Mouse (Mus musculus) limb, embryonic 10.5 days (tissue): ENCODE data around the gene Gm20604. TPM values are rescaled to one million over a fixed set of nuclear protein-coding genes. Genes with fewer than 3 reads are reported as not detected.
A peak's percentile ranks its signal among the peaks of the same experiment; 100 is the strongest.

Source experiments
- DNase-seq: peaks from one replicate; pipeline ENCODE4 v3.0.0-alpha.2; 2017; ENCODE audit warnings: low spot score
- H3K27ac ChIP-seq: fragments of 300-500 bp; sonication (generic); 2 replicates; pipeline ENCODE4 v1.5.1; 2016; ENCODE audit warnings: mild to moderate bottlenecking
- H3K27me3 ChIP-seq: fragments of 300-500 bp; sonication (generic); 2 replicates; pipeline ENCODE4 v1.6.1; 2016; ENCODE audit warnings: low read depth, mild to moderate bottlenecking; ENCODE audit not compliant: poor library complexity, severe bottlenecking
- H3K36me3 ChIP-seq: fragments of 300-500 bp; sonication (generic); 2 replicates; pipeline ENCODE4 v1.6.1; 2016; ENCODE audit warnings: mild to moderate bottlenecking, moderate library complexity
- H3K4me1 ChIP-seq: fragments of 300-500 bp; sonication (generic); 2 replicates; pipeline ENCODE4 v1.6.1; 2016
- H3K4me3 ChIP-seq: fragments of 300-500 bp; sonication (generic); 2 replicates; pipeline ENCODE4 v1.5.1; 2016; ENCODE audit warnings: mild to moderate bottlenecking, moderate library complexity
- H3K9me3 ChIP-seq: fragments of 300-500 bp; sonication (generic); replicated peaks from 2 replicates; pipeline ENCODE4 v1.6.1; 2016; ENCODE audit warnings: mild to moderate bottlenecking
- WGBS: fragments of 180-500 bp; shearing (Covaris S2); methylation state at CpG from one replicate; pipeline ENCODE4 v1.1.7; 2016; 5-methylcytosine and 5-hydroxymethylcytosine counted together
- polyA plus RNA-seq: library from polyadenylated mRNA; unstranded; fragments of >200 nt; fragmentation: Nextera tagmentation; extraction: Ambion mirVana; gene quantifications from 2 replicates; pipeline ENCODE4 v1.2.1, GENCODE M21; 2016

Gene Gm20604
- 29.5 and 33.8 TPM in 2 replicates for polyA plus RNA-seq

- DNase-seq = no peak
- H3K36me3 ChIP-seq = peaks cover 41% of the 10 kb centered on the region
- no peaks in the 10 kb centered on the region for H3K27me3 ChIP-seq
- H3K4me3 ChIP-seq = peak within 1 kb of the TSS; percentile 92
- H3K9me3 ChIP-seq = no peaks in the 10 kb centered on the region
- 0% methylated on average over 10 of the region's 10 CpGs for WGBS
- peak within 1 kb of the TSS; percentile 93 for H3K27ac ChIP-seq
- H3K4me1 ChIP-seq = peaks cover 21% of the 10 kb centered on the region
Observed at GRCm38 (mm10) chr12:102758403-102758756, at the start of gene Gm20604. TSS of gene Gm20604 (minus strand) at chr12:102758672.

DNA sequence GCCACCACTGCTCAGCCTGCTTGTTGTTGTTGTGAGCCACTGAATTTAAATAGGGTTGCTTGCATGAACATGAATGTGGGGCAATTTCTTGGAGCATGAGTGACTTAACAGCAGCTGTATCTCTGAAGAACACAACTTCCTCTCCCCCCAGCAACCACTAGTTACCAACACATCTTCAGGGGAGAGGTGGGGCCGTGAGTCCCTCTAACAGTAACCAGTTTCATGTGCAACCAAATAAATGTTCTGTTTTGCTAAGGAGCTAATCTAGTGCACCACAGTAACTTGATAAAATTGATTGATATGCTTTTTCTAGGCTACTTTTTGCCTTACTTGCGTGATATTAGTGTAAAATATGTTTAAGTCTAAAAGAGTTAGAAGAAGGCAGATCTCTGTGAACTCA, 41.1 kb upstream of the Gm20604 start:
- no peaks in the 10 kb centered on the region for H3K9me3 ChIP-seq
- H3K27ac ChIP-seq = no peak overlapping the region
- DNase-seq = no peak
- peaks cover 56% of the 10 kb centered on the region for H3K36me3 ChIP-seq
- no peaks in the 10 kb centered on the region for H3K27me3 ChIP-seq
- WGBS = 89% methylated on average over 2 of the region's 2 CpGs
- H3K4me3 ChIP-seq = no peak overlapping the region
- no peaks in the 10 kb centered on the region for H3K4me1 ChIP-seq

GRCm38 (mm10) chr12:102787927-102788326, 29.5 kb upstream of the Gm20604 start:
- DNase-seq = no peak
- Histone ChIP-seq H3K9me3 (no peaks in the 10 kb centered on the region), H3K27me3 (no peaks in the 10 kb centered on the region), H3K4me3 (no peak overlapping the region), H3K4me1 (no peaks in the 10 kb centered on the region), H3K36me3 (peaks cover 95% of the 10 kb centered on the region), H3K27ac (no peak overlapping the region)
- WGBS = 86% methylated on average over 7 of the region's 7 CpGs

DNA sequence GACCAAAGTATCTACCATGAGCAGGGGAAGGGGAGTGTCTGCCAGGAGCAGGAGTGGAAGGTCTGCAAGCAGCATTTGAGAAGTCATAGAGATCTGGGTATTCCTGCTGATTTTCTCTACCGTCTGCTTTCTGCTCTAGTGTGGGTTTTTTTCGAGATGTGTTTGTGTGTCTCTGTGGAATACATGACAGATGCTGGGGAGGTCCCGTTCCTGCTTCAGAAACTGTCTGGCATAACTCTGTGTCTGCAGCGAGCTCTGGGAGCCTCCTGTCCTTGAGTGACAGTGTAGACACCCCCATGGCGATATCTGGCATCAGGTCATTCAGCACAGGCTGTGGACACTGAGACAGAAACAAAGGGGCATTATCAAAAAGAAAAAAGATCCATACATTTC, 27.1 kb upstream of the Gm20604 start:
- DNase-seq = no peak
- Histone ChIP-seq H3K4me1 (no peaks in the 10 kb centered on the region), H3K27me3 (no peaks in the 10 kb centered on the region), H3K9me3 (no peaks in the 10 kb centered on the region), H3K4me3 (no peak overlapping the region), H3K27ac (no peak overlapping the region), H3K36me3 (peaks cover 82% of the 10 kb centered on the region)
- WGBS = 90% methylated on average over 5 of the region's 5 CpGs

GRCm38 (mm10) chr12:102784899-102785592, 26.6 kb upstream of the Gm20604 start:
- DNase-seq = no peak
- Histone ChIP-seq H3K4me3 (no peak overlapping the region), H3K36me3 (peaks cover 77% of the 10 kb centered on the region), H3K4me1 (no peaks in the 10 kb centered on the region), H3K9me3 (no peaks in the 10 kb centered on the region), H3K27me3 (no peaks in the 10 kb centered on the region), H3K27ac (no peak overlapping the region)
- WGBS = 89% methylated on average over 19 of the region's 19 CpGs

DNA sequence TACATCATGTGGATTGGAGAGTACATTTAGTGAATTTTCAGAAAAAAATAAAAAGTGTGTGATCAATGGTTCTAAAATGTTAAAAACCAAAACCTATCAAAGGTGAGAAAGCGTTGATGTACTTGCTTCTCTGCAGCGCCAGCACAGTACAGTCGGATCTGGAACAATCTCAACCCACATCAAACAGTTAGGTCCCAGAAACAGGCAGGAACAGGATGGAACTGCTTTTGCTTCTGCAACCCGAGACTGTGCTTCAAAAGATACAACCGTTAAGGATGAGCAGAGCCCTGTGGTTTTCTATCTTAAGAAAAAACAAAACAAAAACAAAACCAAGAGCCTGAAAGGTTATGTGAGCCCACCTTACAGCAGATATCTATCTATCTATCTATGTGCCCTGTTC, 24.4 kb upstream of the Gm20604 start:
- Histone ChIP-seq H3K4me3 (no peak overlapping the region), H3K4me1 (no peaks in the 10 kb centered on the region), H3K9me3 (no peaks in the 10 kb centered on the region), H3K27me3 (no peaks in the 10 kb centered on the region), H3K27ac (no peak overlapping the region), H3K36me3 (peaks cover 62% of the 10 kb centered on the region)
- WGBS = 93% methylated on average over 5 of the region's 5 CpGs
- no peak for DNase-seq

- Histone ChIP-seq H3K27ac (no peak overlapping the region), H3K9me3 (no peaks in the 10 kb centered on the region), H3K4me3 (no peak overlapping the region), H3K27me3 (no peaks in the 10 kb centered on the region), H3K4me1 (no peaks in the 10 kb centered on the region), H3K36me3 (peaks cover 62% of the 10 kb centered on the region)
- DNase-seq = no peak
- WGBS = 47% methylated on average over 3 of the region's 3 CpGs
Observed at GRCm38 (mm10) chr12:102779452-102779851, 21.0 kb upstream of the Gm20604 start.

GRCm38 (mm10) chr12:102778151-102778550, 19.7 kb upstream of the Gm20604 start:
- Histone ChIP-seq H3K9me3 (no peaks in the 10 kb centered on the region), H3K4me1 (no peaks in the 10 kb centered on the region), H3K27me3 (no peaks in the 10 kb centered on the region), H3K27ac (no peak overlapping the region), H3K4me3 (no peak overlapping the region), H3K36me3 (peaks cover 61% of the 10 kb centered on the region)
- 88% methylated on average over 5 of the region's 5 CpGs for WGBS
- no peak for DNase-seq

DNA sequence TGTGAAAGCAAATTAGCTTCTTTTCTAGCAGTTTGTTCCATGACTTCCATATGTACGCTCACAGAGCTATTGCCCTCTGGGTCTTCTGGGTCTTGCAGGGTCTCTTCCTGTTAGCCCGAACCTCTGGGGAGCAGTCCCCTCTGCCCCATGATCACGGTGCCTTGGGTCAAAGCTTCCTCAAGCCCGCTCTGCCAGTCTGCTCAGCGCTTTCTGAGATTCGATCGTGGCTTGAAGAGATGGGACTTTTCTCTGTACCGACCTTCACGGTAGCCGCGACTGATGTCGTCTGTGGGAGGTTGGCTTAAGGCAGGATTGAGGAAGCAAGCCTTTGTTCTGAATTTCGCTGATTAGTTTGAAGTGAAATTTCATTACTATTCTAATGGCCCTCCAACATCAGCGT, 17.6 kb upstream of the Gm20604 start:
- Histone ChIP-seq H3K9me3 (no peaks in the 10 kb centered on the region), H3K36me3 (peaks cover 72% of the 10 kb centered on the region), H3K27me3 (no peaks in the 10 kb centered on the region), H3K4me3 (no peak overlapping the region), H3K27ac (no peak overlapping the region), H3K4me1 (no peaks in the 10 kb centered on the region)
- WGBS = 93% methylated on average over 14 of the region's 14 CpGs
- no peak for DNase-seq

GRCm38 (mm10) chr12:102772676-102773075, 14.2 kb upstream of the Gm20604 start:
- H3K9me3 ChIP-seq = no peaks in the 10 kb centered on the region
- H3K4me3 ChIP-seq = no peak overlapping the region
- DNase-seq = no peak
- H3K4me1 ChIP-seq = no peaks in the 10 kb centered on the region
- H3K27me3 ChIP-seq = no peaks in the 10 kb centered on the region
- peaks cover 98% of the 10 kb centered on the region for H3K36me3 ChIP-seq
- H3K27ac ChIP-seq = no peak overlapping the region
- 97% methylated on average over 5 of the region's 5 CpGs for WGBS

DNA sequence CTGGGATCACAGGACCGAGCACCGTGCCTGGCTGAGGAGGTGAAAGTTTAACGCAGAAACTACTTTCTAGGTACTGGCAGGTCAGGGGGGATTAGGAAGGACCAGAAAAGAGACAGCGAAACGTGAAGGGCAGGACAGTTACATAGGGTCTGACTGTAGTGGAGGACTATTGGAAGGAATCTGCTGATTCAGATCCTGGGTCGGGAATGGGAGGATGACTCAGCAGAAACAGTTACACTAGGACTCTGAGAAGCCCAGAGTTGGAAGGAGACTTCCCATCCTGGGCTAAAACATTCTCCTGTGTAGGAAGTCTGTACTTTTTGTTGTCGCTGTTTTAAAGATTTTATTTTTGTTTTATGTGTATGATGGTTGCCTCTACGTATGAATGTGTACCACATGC, 13.1 kb upstream of the Gm20604 start:
- Histone ChIP-seq H3K4me3 (no peak overlapping the region), H3K27me3 (no peaks in the 10 kb centered on the region), H3K4me1 (no peaks in the 10 kb centered on the region), H3K27ac (no peak overlapping the region), H3K9me3 (no peaks in the 10 kb centered on the region), H3K36me3 (peaks cover 98% of the 10 kb centered on the region)
- 93% methylated on average over 8 of the region's 8 CpGs for WGBS
- no peak for DNase-seq

GRCm38 (mm10) chr12:102769000-102769399, 10.5 kb upstream of the Gm20604 start:
- H3K36me3 ChIP-seq = peaks cover 98% of the 10 kb centered on the region
- DNase-seq = no peak
- H3K4me3 ChIP-seq = no peak overlapping the region
- WGBS = 95% methylated on average over 4 of the region's 4 CpGs
- H3K9me3 ChIP-seq = no peaks in the 10 kb centered on the region
- no peaks in the 10 kb centered on the region for H3K4me1 ChIP-seq
- H3K27me3 ChIP-seq = no peaks in the 10 kb centered on the region
- no peak overlapping the region for H3K27ac ChIP-seq

DNA sequence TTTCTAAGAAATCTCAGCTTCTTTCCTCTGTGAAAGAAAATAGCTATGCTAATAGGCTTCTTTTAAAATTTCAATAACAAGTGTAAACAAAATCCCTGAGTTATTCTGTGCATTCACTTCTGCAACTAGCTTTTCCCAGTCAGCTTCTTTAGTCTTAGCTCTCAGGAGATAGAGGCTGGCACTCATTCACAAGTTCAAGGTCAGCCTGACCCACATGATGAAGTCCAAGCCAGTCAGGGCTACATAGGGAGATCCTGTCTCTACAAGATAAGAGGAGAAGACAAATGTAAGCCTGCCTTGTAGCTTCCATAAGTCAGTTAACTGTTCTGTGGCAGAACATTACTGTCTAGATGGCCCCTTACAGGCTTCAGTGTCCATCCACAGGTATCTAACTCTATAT, 5.2 kb upstream of the Gm20604 start:
- H3K36me3 ChIP-seq = peaks cover 64% of the 10 kb centered on the region
- H3K9me3 ChIP-seq = no peaks in the 10 kb centered on the region

GRCm38 (mm10) chr12:102761668-102762067, 3.2 kb upstream of the Gm20604 start:
- 95% methylated on average over 3 of the region's 3 CpGs for WGBS
- Histone ChIP-seq H3K4me3 (no peak overlapping the region), H3K9me3 (no peaks in the 10 kb centered on the region), H3K27ac (no peak overlapping the region), H3K4me1 (peaks cover 16% of the 10 kb centered on the region), H3K27me3 (no peaks in the 10 kb centered on the region), H3K36me3 (peaks cover 43% of the 10 kb centered on the region)
- DNase-seq = no peak

More for the DNA sequence above, 5.2 kb upstream of the Gm20604 start:
- no peak overlapping the region for H3K4me3 ChIP-seq
- peaks cover 10% of the 10 kb centered on the region for H3K4me1 ChIP-seq
- H3K27ac ChIP-seq = no peak overlapping the region
- no peaks in the 10 kb centered on the region for H3K27me3 ChIP-seq
- DNase-seq = no peak
